Mouse (Mus musculus) thymus, adult 2 months (tissue): Measurements from ENCODE around the gene Mxi1.

Experiments
- CTCF ChIP-seq: fragments of 200-500 bp; IDR thresholded peaks from 2 replicates; pipeline ENCODE4 v1.5.1; 2012; ENCODE audit warnings: mild to moderate bottlenecking, control low read depth, low read length, moderate library complexity, borderline replicate concordance; ENCODE audit not compliant: control insufficient read depth, poor library complexity, insufficient read depth; ENCODE audit errors: extremely low read depth
- POLR2A ChIP-seq: fragments of 200-500 bp; IDR thresholded peaks from 2 replicates; pipeline ENCODE4 v1.6.1; 2012; ENCODE audit warnings: mild to moderate bottlenecking, low read length, control low read depth, moderate library complexity; ENCODE audit not compliant: control insufficient read depth, poor library complexity, insufficient read depth; ENCODE audit errors: extremely low read depth

DNA sequence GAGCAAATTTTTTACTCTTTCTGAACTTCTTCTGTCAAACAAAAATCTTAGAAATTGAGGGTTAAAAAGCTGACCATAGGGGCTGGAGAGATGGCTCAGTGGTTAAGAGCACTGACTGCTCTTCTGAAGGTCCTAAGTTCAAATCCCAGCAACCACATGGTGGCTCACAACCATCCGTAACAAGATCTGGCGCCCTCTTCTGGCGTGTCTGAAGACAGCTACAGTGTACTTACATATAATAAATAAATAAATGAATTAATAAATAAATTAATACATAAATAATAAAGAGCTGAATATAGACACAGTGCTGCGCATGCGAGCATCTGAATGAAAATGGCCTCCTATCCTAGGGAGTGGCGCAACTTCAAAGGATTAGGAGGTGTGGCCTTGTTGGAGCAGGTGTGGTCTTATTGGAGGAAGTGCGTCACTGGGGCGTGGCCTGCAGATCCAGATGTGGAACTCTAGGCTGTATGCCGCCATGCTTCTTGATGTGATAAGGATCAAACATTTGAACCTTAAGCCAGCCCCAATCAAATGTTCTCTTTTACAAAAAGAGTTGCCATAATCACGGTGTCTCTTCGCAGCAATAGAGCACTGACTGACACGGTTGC, 12.2 kb downstream of the Mxi1 start:
- no peak for TF ChIP-seq CTCF
- no peak for TF ChIP-seq POLR2A
